Mouse (Mus musculus) heart, embryonic 10.5 days (tissue): ENCODE data around the gene Ppp2ca. TPM values are rescaled to one million over a fixed set of nuclear protein-coding genes. Genes with fewer than 3 reads are reported as not detected.

ENCODE experiments used
- DNase-seq: peaks from one replicate; pipeline ENCODE4 v3.0.0-alpha.2; 2017; ENCODE audit warnings: low spot score
- H3K27ac ChIP-seq: fragments of 300-500 bp; sonication (generic); 2 replicates; pipeline ENCODE4 v1.5.1; 2016; ENCODE audit warnings: mild to moderate bottlenecking
- H3K27me3 ChIP-seq: fragments of 300-500 bp; sonication (generic); 2 replicates; pipeline ENCODE4 v1.6.1; 2016; ENCODE audit warnings: mild to moderate bottlenecking; ENCODE audit not compliant: poor library complexity, insufficient read depth, severe bottlenecking
- H3K36me3 ChIP-seq: fragments of 300-500 bp; sonication (generic); 2 replicates; pipeline ENCODE4 v1.6.1; 2016; ENCODE audit warnings: mild to moderate bottlenecking, moderate library complexity
- H3K4me1 ChIP-seq: fragments of 300-500 bp; sonication (generic); 2 replicates; pipeline ENCODE4 v1.6.1; 2016; ENCODE audit warnings: mild to moderate bottlenecking
- H3K4me3 ChIP-seq: fragments of 300-500 bp; sonication (generic); 2 replicates; pipeline ENCODE4 v1.5.1; 2016; ENCODE audit warnings: mild to moderate bottlenecking, moderate library complexity
- H3K9me3 ChIP-seq: fragments of 300-500 bp; sonication (generic); 2 replicates; pipeline ENCODE4 v1.6.1; 2016; ENCODE audit warnings: mild to moderate bottlenecking, moderate library complexity
- WGBS: fragments of 180-500 bp; shearing (Covaris S2); methylation state at CpG from one replicate; pipeline ENCODE4 v1.1.7; 2016; 5-methylcytosine and 5-hydroxymethylcytosine counted together
- polyA plus RNA-seq: library from polyadenylated mRNA; unstranded; fragments of >200 nt; fragmentation: Nextera tagmentation; extraction: Ambion mirVana; gene quantifications from 2 replicates; pipeline ENCODE4 v1.2.1, GENCODE M21; 2016

The Ppp2ca gene
- polyA plus RNA-seq, 1 experiment from 2014 or later = 91.4 TPM

- Histone ChIP-seq H3K4me3 (no peak overlapping the region), H3K36me3 (no peaks in the 10 kb centered on the region), H3K9me3 (no peaks in the 10 kb centered on the region), H3K27ac (no peak overlapping the region), H3K4me1 (peaks cover 9% of the 10 kb centered on the region), H3K27me3 (no peaks in the 10 kb centered on the region)
- DNase-seq = no peak
- 75% methylated on average over 19 of the region's 19 CpGs for WGBS
Measured at GRCm38 (mm10) chr11:52075794-52076633, 22.5 kb upstream of the Ppp2ca start.

- DNase-seq = peak; percentile 60
- WGBS = 90% methylated on average over 6 of the region's 6 CpGs
- H3K27ac ChIP-seq = no peak overlapping the region
Measured at GRCm38 (mm10) chr11:52076742-52077352, 21.6 kb upstream of the Ppp2ca start.

GRCm38 (mm10) chr11:52077939-52078338 lies 20.5 kb upstream of the Ppp2ca start:
- H3K4me3 ChIP-seq = no peak overlapping the region
- H3K4me1 ChIP-seq = peaks cover 9% of the 10 kb centered on the region
- no peak overlapping the region for H3K27ac ChIP-seq
- no peaks in the 10 kb centered on the region for H3K9me3 ChIP-seq
- H3K36me3 ChIP-seq = no peaks in the 10 kb centered on the region
- no peak for DNase-seq
- 69% methylated on average over 4 of the region's 4 CpGs for WGBS
- no peaks in the 10 kb centered on the region for H3K27me3 ChIP-seq

More at GRCm38 (mm10) chr11:52076742-52077352, 21.6 kb upstream of the Ppp2ca start:
- no peaks in the 10 kb centered on the region for H3K9me3 ChIP-seq
- H3K27me3 ChIP-seq = no peaks in the 10 kb centered on the region
- H3K4me3 ChIP-seq = no peak overlapping the region
- H3K4me1 ChIP-seq = peaks cover 9% of the 10 kb centered on the region
- H3K36me3 ChIP-seq = no peaks in the 10 kb centered on the region

GRCm38 (mm10) chr11:52079978-52080377 lies 18.5 kb upstream of the Ppp2ca start:
- Histone ChIP-seq H3K27ac (no peak overlapping the region), H3K36me3 (no peaks in the 10 kb centered on the region), H3K9me3 (no peaks in the 10 kb centered on the region), H3K27me3 (no peaks in the 10 kb centered on the region), H3K4me3 (no peak overlapping the region), H3K4me1 (peaks cover 9% of the 10 kb centered on the region)
- WGBS = 26% methylated on average over 5 of the region's 5 CpGs
- DNase-seq = peak; percentile 89

- DNase-seq = no peak
- Histone ChIP-seq H3K27ac (no peak overlapping the region), H3K4me3 (no peak overlapping the region), H3K9me3 (no peaks in the 10 kb centered on the region), H3K36me3 (no peaks in the 10 kb centered on the region), H3K27me3 (no peaks in the 10 kb centered on the region), H3K4me1 (peaks cover 9% of the 10 kb centered on the region)
- WGBS = 88% methylated on average over 2 of the region's 2 CpGs
Measured at GRCm38 (mm10) chr11:52080656-52081055, 17.8 kb upstream of the Ppp2ca start.

GRCm38 (mm10) chr11:52085857-52086203 lies 12.7 kb upstream of the Ppp2ca start:
- no peak for DNase-seq
- Histone ChIP-seq H3K4me1 (peaks cover 19% of the 10 kb centered on the region), H3K9me3 (no peaks in the 10 kb centered on the region), H3K27me3 (no peaks in the 10 kb centered on the region), H3K27ac (no peak overlapping the region), H3K36me3 (no peaks in the 10 kb centered on the region), H3K4me3 (no peak overlapping the region)
- WGBS = 72% methylated on average over 4 of the region's 4 CpGs

- no peak for DNase-seq
- Histone ChIP-seq H3K9me3 (no peaks in the 10 kb centered on the region), H3K27me3 (no peaks in the 10 kb centered on the region), H3K4me1 (peaks cover 19% of the 10 kb centered on the region), H3K4me3 (no peak overlapping the region), H3K36me3 (no peaks in the 10 kb centered on the region), H3K27ac (peak overlapping the region; percentile 38; the same call in 1 of the 2 replicates)
- WGBS = 48% methylated on average over 9 of the region's 9 CpGs
Measured at GRCm38 (mm10) chr11:52086204-52086864, 12.1 kb upstream of the Ppp2ca start.

GRCm38 (mm10) chr11:52089291-52089690 lies 9.2 kb upstream of the Ppp2ca start:
- no peaks in the 10 kb centered on the region for H3K27me3 ChIP-seq
- DNase-seq = no peak

GRCm38 (mm10) chr11:52091261-52091660 lies 7.2 kb upstream of the Ppp2ca start:
- no peak overlapping the region for H3K4me3 ChIP-seq
- no peaks in the 10 kb centered on the region for H3K27me3 ChIP-seq
- H3K36me3 ChIP-seq = no peaks in the 10 kb centered on the region
- H3K27ac ChIP-seq = no peak overlapping the region
- DNase-seq = no peak
- no peaks in the 10 kb centered on the region for H3K9me3 ChIP-seq
- peaks cover 13% of the 10 kb centered on the region for H3K4me1 ChIP-seq
- 84% methylated on average over 9 of the region's 9 CpGs for WGBS

More at GRCm38 (mm10) chr11:52089291-52089690, 9.2 kb upstream of the Ppp2ca start:
- WGBS = 60% methylated on average over 8 of the region's 8 CpGs
- no peak overlapping the region for H3K4me3 ChIP-seq
- H3K4me1 ChIP-seq = peaks cover 19% of the 10 kb centered on the region
- H3K27ac ChIP-seq = peak overlapping the region; percentile 17; the same call in 1 of the 2 replicates
- no peaks in the 10 kb centered on the region for H3K9me3 ChIP-seq
- H3K36me3 ChIP-seq = no peaks in the 10 kb centered on the region

- H3K4me3 ChIP-seq = no peak overlapping the region
- no peak overlapping the region for H3K27ac ChIP-seq
- WGBS = 59% methylated on average over 5 of the region's 5 CpGs
Measured at GRCm38 (mm10) chr11:52094568-52094967, 3.9 kb upstream of the Ppp2ca start.

GRCm38 (mm10) chr11:52097016-52097415 lies 1.5 kb upstream of the Ppp2ca start:
- Histone ChIP-seq H3K4me1 (peaks cover 28% of the 10 kb centered on the region), H3K27me3 (no peaks in the 10 kb centered on the region), H3K9me3 (no peaks in the 10 kb centered on the region), H3K27ac (no peak overlapping the region), H3K4me3 (no peak overlapping the region), H3K36me3 (peaks cover 4% of the 10 kb centered on the region; the same call in 1 of the 2 replicates)
- WGBS = 67% methylated on average over 3 of the region's 3 CpGs
- no peak for DNase-seq

More at GRCm38 (mm10) chr11:52094568-52094967, 3.9 kb upstream of the Ppp2ca start:
- Histone ChIP-seq H3K36me3 (no peaks in the 10 kb centered on the region), H3K4me1 (peaks cover 10% of the 10 kb centered on the region), H3K27me3 (no peaks in the 10 kb centered on the region), H3K9me3 (no peaks in the 10 kb centered on the region)
- DNase-seq = no peak

GRCm38 (mm10) chr11:52097596-52097995 lies 885 bp upstream of the Ppp2ca start:
- Histone ChIP-seq H3K4me1 (peaks cover 30% of the 10 kb centered on the region), H3K9me3 (no peaks in the 10 kb centered on the region), H3K36me3 (peaks cover 4% of the 10 kb centered on the region; the same call in 1 of the 2 replicates), H3K4me3 (peak overlapping the region; percentile 93), H3K27me3 (no peaks in the 10 kb centered on the region), H3K27ac (peak overlapping the region; percentile 99)
- no peak for DNase-seq
- WGBS = 81% methylated on average over 2 of the region's 2 CpGs
